Mouse (Mus musculus): ENCODE results near the gene Gal.
A peak's percentile ranks its signal among the peaks of the same experiment; 100 is the strongest.

Gene Gal

GRCm38 (mm10) chr19:3405531-3406281 lies 8.6 kb downstream of the Gal start:
- DNase-seq: no peak

GRCm38 (mm10) chr19:3404030-3404429 lies 10.3 kb downstream of the Gal start:
- no peak for DNase-seq

GRCm38 (mm10) chr19:3402390-3402789 lies 12.0 kb downstream of the Gal start:
- no peak for DNase-seq

GRCm38 (mm10) chr19:3401943-3402342 lies 12.4 kb downstream of the Gal start:
- DNase-seq: no peak

- no peak for DNase-seq
These were observed 12.8 kb downstream of the Gal start for GRCm38 (mm10) chr19:3401504-3401903.

- DNase-seq: no peak
These were observed 14.3 kb downstream of the Gal start for GRCm38 (mm10) chr19:3400057-3400456.

- no peak for DNase-seq
These were observed 20.1 kb downstream of the Gal start for GRCm38 (mm10) chr19:3394216-3394615.

GRCm38 (mm10) chr19:3392384-3392783 lies 22.0 kb downstream of the Gal start:
- no peak for DNase-seq

- peak; percentile 94 for DNase-seq
These were observed 25.3 kb downstream of the Gal start for GRCm38 (mm10) chr19:3389089-3389488.

GRCm38 (mm10) chr19:3388629-3389057 lies 25.7 kb downstream of the Gal start, which contains the start of gene Tesmin:
TSS of gene Tesmin (plus strand) at chr19:3388857.
- DNase-seq: peak; percentile 85

GRCm38 (mm10) chr19:3388061-3388460 lies 26.3 kb downstream of the Gal start:
- DNase-seq: no peak

GRCm38 (mm10) chr19:3378614-3379013 lies 35.7 kb downstream of the Gal start:
- peak; percentile 12 for DNase-seq

GRCm38 (mm10) chr19:3376966-3377715 lies 37.2 kb downstream of the Gal start:
- DNase-seq: peak; percentile 62

- peak; percentile 70 for DNase-seq
These were observed 38.3 kb downstream of the Gal start for GRCm38 (mm10) chr19:3375945-3376495.

GRCm38 (mm10) chr19:3374028-3374427 lies 40.3 kb downstream of the Gal start:
- no peak for DNase-seq

- DNase-seq: no peak
These were observed 41.0 kb downstream of the Gal start for GRCm38 (mm10) chr19:3373380-3373779.

- DNase-seq: no peak
These were observed 46.1 kb downstream of the Gal start for GRCm38 (mm10) chr19:3368276-3368675.

- no peak for DNase-seq
These were observed 49.3 kb downstream of the Gal start for GRCm38 (mm10) chr19:3365089-3365488.

GRCm38 (mm10) chr19:3363510-3363909 lies 50.8 kb downstream of the Gal start:
- no peak for DNase-seq

Data from lung, postnatal 14 days (tissue).